Mouse (Mus musculus) small intestine, adult 2 months (tissue): ENCODE results near the gene Eml4. TPM values are rescaled to one million over a fixed set of nuclear protein-coding genes. Genes with fewer than 3 reads are reported as not detected.

Experiments
- H3K27ac ChIP-seq: fragments of 200-500 bp; 2 replicates; pipeline ENCODE4 v1.5.1; 2012; ENCODE audit warnings: low read depth, low read length, control low read depth, inconsistent platforms; ENCODE audit not compliant: insufficient read depth
- H3K27me3 ChIP-seq: fragments of 200-500 bp; 2 replicates; pipeline ENCODE4 v1.6.1; 2012; ENCODE audit warnings: mild to moderate bottlenecking, moderate library complexity, low read length, inconsistent platforms; ENCODE audit not compliant: control insufficient read depth, insufficient read depth
- H3K36me3 ChIP-seq: fragments of 200-500 bp; 2 replicates; pipeline ENCODE4 v1.6.1; 2012; ENCODE audit warnings: mild to moderate bottlenecking, low read length, control low read depth, inconsistent platforms; ENCODE audit not compliant: control insufficient read depth, insufficient read depth
- H3K4me1 ChIP-seq: fragments of 200-500 bp; 2 replicates; pipeline ENCODE4 v1.6.1; 2012; ENCODE audit warnings: low read length, inconsistent platforms, mixed read lengths; ENCODE audit not compliant: control insufficient read depth, insufficient read depth, insufficient read length
- H3K4me3 ChIP-seq: fragments of 200-500 bp; 2 replicates; pipeline ENCODE4 v1.5.1; 2012; ENCODE audit warnings: low read depth, mild to moderate bottlenecking, control low read depth, inconsistent platforms, low read length, moderate library complexity
- CTCF ChIP-seq: fragments of 200-500 bp; IDR thresholded peaks from 2 replicates; pipeline ENCODE4 v1.5.1; 2012; ENCODE audit warnings: low read depth, mild to moderate bottlenecking, control low read depth, inconsistent platforms, low read length, moderate library complexity, mixed read lengths; ENCODE audit not compliant: insufficient replicate concordance, insufficient read length; ENCODE audit errors: extremely low read depth
- POLR2A ChIP-seq: fragments of 200-500 bp; IDR thresholded peaks from 2 replicates; pipeline ENCODE4 v1.6.1; 2012; ENCODE audit warnings: low read depth, mild to moderate bottlenecking, control low read depth, inconsistent platforms, low read length, moderate library complexity
- WGBS: fragments of 180-500 bp; shearing (Covaris S2); methylation state at CpG from one replicate; pipeline ENCODE4 v1.1.7; 2018; 5-methylcytosine and 5-hydroxymethylcytosine counted together
- polyA plus RNA-seq: library from polyadenylated mRNA; depleted of rRNA; stranded (reverse); fragments of >200 nt; gene quantifications from 2 replicates; pipeline ENCODE4 v1.2.3, GENCODE M21; 2012

Eml4 gene
- polyA plus RNA-seq, 1 experiment = 8.9 TPM

- WGBS = 60% methylated on average over 2 of the region's 2 CpGs
- no peak for TF ChIP-seq POLR2A
- no peak for TF ChIP-seq CTCF
- Histone ChIP-seq H3K27ac (no peak overlapping the region), H3K4me1 (peaks cover 6% of the 10 kb centered on the region), H3K4me3 (no peak overlapping the region), H3K27me3 (no peaks in the 10 kb centered on the region), H3K36me3 (peaks cover 2% of the 10 kb centered on the region; the same call in 1 of the 2 replicates)
Observed at GRCm38 (mm10) chr17:83384981-83385380, 34.2 kb downstream of the Eml4 start.

DNA sequence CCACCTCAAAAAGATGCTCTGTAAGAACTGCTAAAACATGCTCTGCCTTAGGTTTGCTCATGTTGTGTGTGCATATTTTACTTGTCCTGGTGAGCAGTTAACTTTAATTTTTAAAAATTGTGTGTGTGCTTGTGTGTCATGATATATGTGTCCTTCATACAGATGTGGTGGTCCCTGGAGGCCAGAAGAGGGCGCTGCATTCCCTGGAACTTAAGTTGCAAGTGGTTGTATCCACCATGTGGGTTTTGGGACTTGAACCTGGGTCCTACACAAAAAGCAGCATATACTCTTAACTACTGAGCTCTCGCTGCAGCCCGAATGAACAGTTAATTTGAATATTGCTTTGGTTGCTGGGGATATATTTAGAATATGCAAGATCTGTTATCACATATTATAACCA, 36.4 kb downstream of the Eml4 start:
- TF ChIP-seq CTCF (no peak), POLR2A (no peak)
- H3K36me3 ChIP-seq = peaks cover 2% of the 10 kb centered on the region; the same call in 1 of the 2 replicates
- H3K4me3 ChIP-seq = no peak overlapping the region
- no peaks in the 10 kb centered on the region for H3K27me3 ChIP-seq
- H3K27ac ChIP-seq = no peak overlapping the region
- peaks cover 2% of the 10 kb centered on the region; the same call in 1 of the 2 replicates for H3K4me1 ChIP-seq
- 83% methylated on average over 3 of the region's 3 CpGs for WGBS

DNA sequence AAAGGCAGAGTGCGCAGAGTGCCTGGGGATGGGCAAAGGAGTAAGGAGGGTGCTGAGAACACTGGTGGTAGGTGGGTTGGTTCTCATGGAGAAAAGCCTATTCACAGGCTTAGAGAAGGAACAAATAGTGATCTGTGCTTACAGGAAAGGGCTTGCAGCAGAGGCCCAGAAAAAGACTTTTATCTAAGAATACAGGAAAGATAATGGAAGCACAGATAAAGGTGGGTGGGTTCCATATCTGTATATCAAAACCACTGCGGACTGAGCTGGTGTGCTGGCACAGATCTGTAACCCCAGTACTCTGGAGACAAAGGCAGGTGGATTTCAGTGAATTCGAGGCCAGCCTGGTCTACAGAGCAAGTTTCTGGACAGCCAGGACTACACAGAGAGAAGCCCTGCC, 43.3 kb downstream of the Eml4 start:
- Histone ChIP-seq H3K4me3 (no peak overlapping the region), H3K27me3 (no peaks in the 10 kb centered on the region), H3K36me3 (no peaks in the 10 kb centered on the region), H3K27ac (no peak overlapping the region), H3K4me1 (peaks cover 8% of the 10 kb centered on the region; the same call in 1 of the 2 replicates)
- TF ChIP-seq CTCF (no peak), POLR2A (no peak)
- 51% methylated on average over 3 of the region's 3 CpGs for WGBS

GRCm38 (mm10) chr17:83397571-83398100, 46.9 kb downstream of the Eml4 start:
- peak overlapping the region; percentile 76 for H3K27ac ChIP-seq
- no peaks in the 10 kb centered on the region for H3K27me3 ChIP-seq

DNA sequence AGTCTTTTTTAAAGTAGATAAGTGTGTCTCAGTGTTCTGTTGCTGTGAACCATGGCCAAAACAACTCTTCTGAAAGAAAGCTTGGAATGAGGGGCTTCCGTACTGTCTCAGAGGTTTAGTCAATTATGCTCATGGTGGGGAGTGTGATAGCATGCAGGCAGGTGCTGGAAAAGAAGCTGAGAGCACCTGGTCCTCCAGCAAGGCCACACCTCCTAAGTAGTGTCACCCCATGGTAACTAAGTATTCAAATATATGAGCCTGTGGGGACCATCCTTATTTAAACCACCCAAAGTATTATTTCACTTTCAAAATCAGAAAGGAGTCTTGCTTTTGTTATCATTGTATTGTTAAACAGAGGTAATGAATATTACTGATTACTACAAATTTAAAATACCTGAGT, 48.0 kb downstream of the Eml4 start:
- H3K36me3 ChIP-seq = peaks cover 6% of the 10 kb centered on the region
- WGBS = 59% methylated on average over 1 of the region's 1 CpGs
- no peaks in the 10 kb centered on the region for H3K27me3 ChIP-seq
- TF ChIP-seq POLR2A (no peak), CTCF (no peak)
- peaks cover 11% of the 10 kb centered on the region for H3K4me1 ChIP-seq
- H3K4me3 ChIP-seq = no peak overlapping the region
- no peak overlapping the region for H3K27ac ChIP-seq

More at GRCm38 (mm10) chr17:83397571-83398100, 46.9 kb downstream of the Eml4 start:
- TF ChIP-seq POLR2A (no peak), CTCF (no peak)
- H3K36me3 ChIP-seq = no peaks in the 10 kb centered on the region
- 63% methylated on average over 6 of the region's 6 CpGs for WGBS
- H3K4me1 ChIP-seq = peaks cover 11% of the 10 kb centered on the region
- H3K4me3 ChIP-seq = no peak overlapping the region

- WGBS = 81% methylated on average over 4 of the region's 4 CpGs
- no peak overlapping the region for H3K27ac ChIP-seq
- no peaks in the 10 kb centered on the region for H3K27me3 ChIP-seq
- no peaks in the 10 kb centered on the region for H3K4me1 ChIP-seq
- TF ChIP-seq POLR2A = no peak
- no peak for TF ChIP-seq CTCF
- peaks cover 31% of the 10 kb centered on the region for H3K36me3 ChIP-seq
- H3K4me3 ChIP-seq = no peak overlapping the region
Observed at GRCm38 (mm10) chr17:83430607-83431006, 79.9 kb downstream of the Eml4 start.

DNA sequence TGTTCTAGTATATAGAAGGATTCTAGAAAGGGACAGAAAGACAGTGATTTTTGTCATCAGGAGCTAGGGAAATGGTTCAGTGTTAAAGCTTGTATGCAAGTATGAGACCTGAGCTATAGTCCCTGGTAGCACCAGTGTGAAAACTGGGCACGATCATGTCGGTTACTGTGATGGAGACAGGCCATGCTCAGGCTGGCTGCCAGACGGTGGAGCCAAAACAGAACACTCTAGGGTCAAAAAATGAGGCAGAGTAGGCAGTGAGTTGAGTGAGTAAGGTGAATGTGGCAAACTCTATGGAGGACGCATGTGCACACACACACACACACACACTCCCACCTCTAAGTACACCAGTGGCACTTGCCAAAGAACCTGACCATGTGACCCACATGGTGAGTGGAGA, 92.7 kb downstream of the Eml4 start:
- Histone ChIP-seq H3K27ac (no peak overlapping the region), H3K4me3 (no peak overlapping the region), H3K27me3 (no peaks in the 10 kb centered on the region), H3K4me1 (no peaks in the 10 kb centered on the region), H3K36me3 (peaks cover 38% of the 10 kb centered on the region)
- no peak for TF ChIP-seq POLR2A
- no peak for TF ChIP-seq CTCF
- WGBS = 89% methylated on average over 4 of the region's 4 CpGs

DNA sequence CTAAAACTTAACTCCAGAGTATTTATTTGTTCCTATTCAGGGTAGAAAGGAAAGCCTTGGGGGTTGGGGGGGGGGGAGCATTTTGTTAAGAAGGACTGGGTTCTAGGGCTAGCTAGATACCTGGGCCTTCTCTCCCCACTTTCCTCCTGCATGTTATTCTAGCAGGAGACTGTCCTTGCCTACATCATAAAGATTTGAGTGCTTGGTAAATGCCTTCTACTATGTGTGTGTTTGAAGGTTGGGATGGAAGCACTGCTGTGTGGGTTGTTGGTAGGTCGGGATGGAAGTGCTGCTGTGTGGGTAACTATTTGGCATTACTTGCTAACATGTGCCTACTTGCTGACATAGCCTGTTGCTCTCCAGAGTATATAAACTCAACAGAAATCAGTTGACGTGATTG, 98.9 kb downstream of the Eml4 start:
- TF ChIP-seq CTCF (no peak), POLR2A (no peak)
- 87% methylated on average over 2 of the region's 2 CpGs for WGBS
- Histone ChIP-seq H3K27ac (no peak overlapping the region), H3K36me3 (peaks cover 60% of the 10 kb centered on the region), H3K4me1 (no peaks in the 10 kb centered on the region), H3K4me3 (no peak overlapping the region), H3K27me3 (no peaks in the 10 kb centered on the region)
